Mouse (Mus musculus): Measurements from ENCODE around the gene Tln2.

- TF ChIP-seq CTCF (IDR thresholded peaks at IDR 0.05; ENCODE audit: low read depth) (no peak), EP300 (IDR thresholded peaks at IDR 0.05; ENCODE audit: low read depth) (no peak)
Measured at GRCm38 (mm10) chr9:67426304-67426703, 133.2 kb downstream of the Tln2 start.

All from liver, embryonic 14.5 days (tissue).